Mouse (Mus musculus) cortical plate, adult 2 months (tissue): ENCODE measurements around the gene Otof.

Experiments used
- CTCF ChIP-seq: fragments of 200-500 bp; IDR thresholded peaks from 2 replicates; pipeline ENCODE4 v1.5.1; 2011; ENCODE audit warnings: mild to moderate bottlenecking, control low read depth, low read length; ENCODE audit not compliant: insufficient read depth; ENCODE audit errors: extremely low read depth
- POLR2A ChIP-seq: fragments of 200-500 bp; IDR thresholded peaks from 2 replicates; pipeline ENCODE4 v1.6.1; 2011; ENCODE audit warnings: mild to moderate bottlenecking, low read length, control low read depth; ENCODE audit not compliant: insufficient read depth; ENCODE audit errors: extremely low read depth

DNA sequence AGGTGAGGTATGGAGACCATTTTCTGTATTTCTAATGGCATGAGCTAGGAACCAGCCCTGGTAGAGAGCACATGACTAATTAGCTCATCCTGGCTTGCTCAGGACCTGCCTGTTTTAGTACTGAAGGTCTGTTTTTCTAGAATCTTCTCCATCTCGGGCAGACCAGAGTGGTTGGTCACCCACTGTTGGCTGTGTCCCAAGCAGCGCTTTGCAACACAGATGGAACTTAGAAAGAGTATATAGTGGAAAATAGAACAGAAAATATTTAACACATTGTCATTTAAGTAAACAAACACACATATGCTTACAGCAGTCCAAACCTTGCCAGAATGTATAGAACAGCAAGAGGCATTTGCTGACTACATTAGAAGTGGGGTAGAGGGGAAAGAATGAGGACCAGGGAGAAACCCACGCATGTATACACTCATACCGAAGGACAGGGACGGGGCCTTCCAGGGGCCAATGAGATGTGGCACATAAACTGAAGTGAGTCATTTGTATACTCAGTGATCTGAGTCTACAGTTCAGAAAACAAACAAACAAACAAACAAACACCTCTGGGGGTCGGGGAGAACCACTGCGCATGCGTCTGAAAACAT lies 21.3 kb downstream of the Otof start:
- TF ChIP-seq POLR2A: no peak
- no peak for TF ChIP-seq CTCF
